Mouse (Mus musculus): Measurements from ENCODE around the gene Alkbh3.

Alkbh3 gene

DNA sequence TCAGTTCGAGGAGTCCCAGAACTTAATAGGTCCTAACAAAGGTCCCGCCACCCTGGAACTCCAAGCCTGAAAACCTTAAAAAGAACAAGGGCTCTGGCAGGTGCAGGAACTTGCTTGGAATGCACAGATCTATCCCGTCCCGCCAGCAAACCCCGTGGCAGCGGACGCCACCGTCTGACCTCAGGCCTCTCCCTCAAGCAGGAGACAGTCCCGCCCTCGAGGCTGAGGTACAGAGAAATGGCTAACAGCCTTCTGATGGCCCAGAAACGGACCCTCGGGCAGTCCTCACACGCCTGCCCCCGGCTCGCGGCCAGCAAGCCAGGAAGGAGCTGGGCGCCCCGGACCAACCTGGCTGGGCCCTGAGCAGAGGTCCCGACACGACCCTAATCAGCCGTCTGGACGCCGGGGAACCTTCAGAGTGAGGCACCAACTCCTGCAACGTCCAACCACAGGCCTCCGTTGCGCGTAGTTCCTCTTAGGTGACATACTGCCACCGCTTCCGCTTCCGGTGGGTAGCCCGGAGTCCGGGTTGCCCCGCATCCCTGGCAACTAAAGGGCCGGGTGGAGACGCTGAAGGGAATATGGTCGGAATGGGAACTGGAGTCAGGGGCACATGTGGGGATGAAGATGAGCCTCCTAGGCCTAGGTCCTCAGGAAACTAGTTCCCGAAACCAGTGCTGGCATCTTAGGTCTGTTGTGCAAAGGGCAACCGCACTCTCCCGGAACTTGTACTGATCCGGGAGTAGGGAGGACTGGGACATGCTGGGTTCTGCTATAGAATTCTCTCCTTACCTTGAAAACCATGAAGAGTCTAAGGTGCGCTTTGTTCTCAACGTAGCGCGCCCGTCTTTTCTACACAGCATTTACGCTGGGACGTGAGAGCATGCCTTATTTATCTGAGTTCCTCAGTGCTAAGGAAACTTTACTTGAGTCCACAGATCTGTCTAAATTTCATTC, at the start of gene Alkbh3:
Gene Alkbh3 (minus strand): TSS at position 473 of the 957 bp plus-strand sequence.
- in situ Hi-C loops (cut with MboI; ENCODE audit: low sequenced_read_pairs) = no loop called here

DNA sequence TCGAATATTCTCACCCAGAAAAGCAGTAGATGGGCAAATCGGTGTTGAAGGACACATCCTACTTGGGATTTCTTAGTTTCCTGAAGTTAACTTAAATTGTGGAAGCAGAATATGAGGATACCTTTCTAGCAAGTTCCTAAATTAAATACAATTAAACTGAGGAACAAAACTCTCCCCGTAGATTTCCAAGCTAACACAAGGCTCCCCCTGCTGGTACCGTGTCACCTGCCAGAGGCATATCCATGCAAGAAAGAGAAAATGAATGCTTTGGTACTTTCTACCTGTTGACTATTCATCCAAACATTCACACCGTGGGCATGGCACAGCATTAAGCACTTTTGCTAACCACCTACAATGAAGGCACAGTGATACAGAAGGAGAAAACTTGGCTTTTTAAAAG, 48.9 kb upstream of the Alkbh3 start:
- in situ Hi-C loops (cut with MboI; ENCODE audit: low sequenced_read_pairs) = loop anchor here (10.0 kb wide), 1 partner anchor 225 kb away; no protein-coding TSS in a partner anchor

DNA sequence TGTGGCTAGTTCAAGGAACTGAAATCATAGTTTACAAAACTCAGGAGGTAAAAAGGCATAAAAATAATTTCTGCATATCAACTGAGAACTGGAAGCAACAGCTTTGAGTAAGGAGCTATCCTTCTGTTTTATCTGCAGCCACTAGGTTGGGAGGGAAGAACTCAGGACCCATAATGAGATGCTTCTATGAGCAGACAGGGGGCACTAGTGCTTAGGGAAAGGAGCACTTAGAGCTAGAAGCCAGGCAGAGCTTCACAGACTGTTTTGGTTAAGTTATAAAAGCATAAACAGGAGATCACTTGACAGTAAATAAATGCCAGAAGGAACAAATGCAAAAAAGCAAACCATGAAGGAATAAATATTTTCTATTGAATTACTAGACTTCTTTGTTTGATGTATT, 44.2 kb upstream of the Alkbh3 start:
- in situ Hi-C loops (cut with MboI; ENCODE audit: low sequenced_read_pairs) = loop anchor here (10.0 kb wide), 1 partner anchor 230 kb away; no protein-coding TSS in a partner anchor

DNA sequence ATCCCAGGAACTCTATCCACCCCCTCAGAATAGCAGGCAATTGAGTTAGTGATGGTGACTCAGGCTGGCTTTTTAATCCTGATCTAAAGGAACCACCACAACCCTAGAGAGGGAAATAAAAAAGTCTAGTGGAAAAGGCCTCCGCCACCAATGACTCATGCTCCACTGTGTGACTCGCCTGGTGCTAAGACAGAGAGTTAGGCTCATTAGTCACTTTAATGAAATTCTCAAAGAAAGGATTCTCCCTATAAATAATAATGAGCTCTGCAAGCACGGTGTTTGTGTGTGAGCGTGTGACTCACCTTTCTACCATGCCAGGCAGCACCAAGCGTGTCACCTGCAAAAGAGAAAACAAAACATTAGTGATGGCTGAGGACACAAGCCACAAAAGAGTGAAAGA, 41.3 kb upstream of the Alkbh3 start:
- in situ Hi-C loops (cut with MboI; ENCODE audit: low sequenced_read_pairs) = loop anchor here (10.0 kb wide), 1 partner anchor 233 kb away; no protein-coding TSS in a partner anchor

DNA sequence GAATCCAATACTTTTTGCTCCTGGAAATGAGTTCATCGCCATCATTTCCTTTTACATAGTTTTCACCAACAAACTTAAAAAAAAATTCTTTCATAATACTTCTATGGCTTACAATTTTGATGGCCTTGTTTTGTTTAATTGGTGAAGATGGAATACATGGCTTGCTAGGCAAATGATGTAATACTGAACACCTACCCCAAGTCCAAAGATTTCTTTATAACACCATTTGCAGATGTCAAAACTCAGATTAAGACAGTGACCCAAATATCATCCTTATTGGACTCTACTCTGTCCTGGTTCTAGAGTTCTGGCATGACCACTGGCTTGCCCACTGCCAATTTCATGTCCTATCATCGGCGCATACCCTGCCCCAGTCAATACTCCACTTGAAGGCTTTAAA, 40.3 kb upstream of the Alkbh3 start:
- in situ Hi-C loops (cut with MboI; ENCODE audit: low sequenced_read_pairs) = loop anchor here (10.0 kb wide), 1 partner anchor 234 kb away; no protein-coding TSS in a partner anchor

DNA sequence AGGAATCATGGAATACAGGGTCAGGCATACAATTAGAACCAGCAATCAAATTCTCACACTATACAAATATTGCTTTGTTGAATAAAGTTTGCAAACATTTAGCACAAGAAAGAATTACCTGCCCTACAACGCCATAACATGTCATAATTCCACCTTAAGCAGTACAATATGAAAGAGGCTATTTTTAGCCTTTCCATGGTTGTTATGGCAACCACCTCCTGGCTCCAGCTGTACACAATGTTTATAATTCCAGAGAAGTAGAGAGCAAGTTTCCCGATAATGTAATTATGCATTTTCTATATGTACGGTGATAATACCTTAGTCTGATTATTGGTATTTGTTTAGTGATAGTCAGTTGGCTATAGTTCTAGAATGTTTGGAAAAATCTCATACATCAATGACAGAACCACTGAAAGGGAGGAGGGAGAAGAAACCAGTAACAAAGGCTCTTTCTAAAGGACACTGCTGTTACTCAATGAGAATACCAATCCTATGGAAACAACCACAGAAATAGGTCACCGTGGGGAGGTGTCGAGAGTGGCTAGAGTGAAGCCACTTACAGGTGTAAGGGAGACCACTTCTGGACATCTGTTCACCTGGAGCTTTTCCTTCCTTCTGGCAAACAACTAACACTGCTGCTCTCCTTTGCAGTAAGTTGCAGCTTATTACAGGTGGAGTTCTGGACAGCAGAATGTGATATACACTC, 39.0 kb upstream of the Alkbh3 start:
- in situ Hi-C loops (cut with MboI; ENCODE audit: low sequenced_read_pairs) = loop anchor here (10.0 kb wide), 1 partner anchor 235 kb away; no protein-coding TSS in a partner anchor

DNA sequence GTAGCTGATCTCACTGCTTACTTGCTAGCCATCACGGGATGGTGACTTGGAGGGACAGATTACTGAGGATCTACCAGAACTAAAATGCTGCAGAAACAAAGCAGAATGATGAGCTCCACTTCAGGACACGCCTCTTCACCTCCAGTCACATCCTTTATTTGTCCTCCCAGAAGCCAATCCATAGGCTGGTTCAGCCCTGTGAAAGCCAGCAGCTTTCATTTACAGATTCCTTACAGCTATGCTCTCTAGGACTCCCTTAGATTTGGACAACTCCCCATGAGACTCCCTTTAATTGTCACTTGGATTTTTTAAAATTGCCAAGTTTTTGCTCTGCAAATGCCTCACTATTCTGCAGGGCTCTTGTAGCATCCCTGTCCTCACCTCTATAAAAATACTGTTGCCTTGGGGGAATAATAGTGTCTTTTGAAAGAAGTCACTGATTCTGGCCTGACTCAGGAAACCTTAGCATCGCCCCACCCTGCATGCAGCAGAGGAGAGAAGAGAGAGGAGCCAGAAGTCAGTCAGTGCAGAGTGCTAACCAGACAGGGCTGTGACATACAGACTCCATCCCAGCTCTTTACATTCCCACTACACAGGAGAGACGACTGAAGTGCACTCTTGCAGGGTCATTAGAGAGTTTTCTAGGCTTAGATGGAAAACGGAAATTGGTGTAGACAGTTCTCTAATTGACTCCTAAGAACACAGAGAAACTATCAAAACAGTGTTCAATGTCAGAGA, 38.3 kb upstream of the Alkbh3 start:
- in situ Hi-C loops (cut with MboI; ENCODE audit: low sequenced_read_pairs) = no loop called here

DNA sequence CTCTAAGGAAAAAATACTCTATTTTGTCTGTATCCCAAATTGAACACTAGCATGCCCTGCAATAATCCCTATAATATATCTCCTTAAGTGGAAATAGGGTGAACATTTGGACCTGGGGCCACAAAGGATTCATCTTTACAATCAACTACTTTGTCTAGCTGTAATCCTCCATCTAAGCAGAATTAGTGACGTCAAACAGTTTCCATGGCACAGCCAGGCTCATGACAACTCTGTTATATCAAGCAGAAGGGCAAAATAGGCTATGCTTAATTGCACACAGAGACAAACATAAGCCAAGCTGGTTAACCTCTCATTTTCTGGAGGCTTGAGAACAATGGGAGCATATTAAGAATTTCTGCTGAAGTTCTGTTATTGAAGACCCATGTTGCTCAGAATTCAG, 37.7 kb upstream of the Alkbh3 start:
- in situ Hi-C loops (cut with MboI; ENCODE audit: low sequenced_read_pairs) = no loop called here

DNA sequence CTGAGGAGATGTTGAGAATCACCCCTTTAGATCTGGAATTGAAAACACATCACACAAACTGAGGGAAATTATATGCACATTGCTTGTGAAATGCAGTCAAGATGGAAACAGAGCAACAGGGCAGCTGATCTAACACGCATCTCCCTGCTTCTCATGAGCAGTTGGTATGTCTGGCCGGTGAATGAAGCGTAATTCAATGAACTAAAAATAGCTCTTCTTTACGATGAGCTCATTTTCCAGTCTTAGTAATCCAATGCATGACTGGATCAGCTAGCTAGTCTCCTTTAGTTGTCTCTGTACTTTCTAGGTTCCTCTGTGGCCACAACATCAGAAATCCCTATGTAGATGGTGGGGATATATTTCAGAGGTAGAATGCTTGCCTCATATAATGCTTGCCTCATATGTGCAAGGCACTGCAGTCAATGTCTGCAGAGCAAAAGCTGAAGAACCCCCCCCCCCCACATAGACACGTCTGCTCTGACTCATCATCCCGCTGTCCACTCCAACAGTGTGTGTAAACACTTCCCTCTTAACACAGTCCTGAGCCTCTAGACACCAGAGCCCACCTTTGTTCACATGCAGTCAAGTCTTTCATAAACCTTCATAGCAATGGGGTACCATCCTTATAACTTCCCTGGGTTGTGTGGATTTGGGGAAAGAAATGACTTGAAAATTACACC, 34.9 kb upstream of the Alkbh3 start:
- in situ Hi-C loops (cut with MboI; ENCODE audit: low sequenced_read_pairs) = no loop called here

DNA sequence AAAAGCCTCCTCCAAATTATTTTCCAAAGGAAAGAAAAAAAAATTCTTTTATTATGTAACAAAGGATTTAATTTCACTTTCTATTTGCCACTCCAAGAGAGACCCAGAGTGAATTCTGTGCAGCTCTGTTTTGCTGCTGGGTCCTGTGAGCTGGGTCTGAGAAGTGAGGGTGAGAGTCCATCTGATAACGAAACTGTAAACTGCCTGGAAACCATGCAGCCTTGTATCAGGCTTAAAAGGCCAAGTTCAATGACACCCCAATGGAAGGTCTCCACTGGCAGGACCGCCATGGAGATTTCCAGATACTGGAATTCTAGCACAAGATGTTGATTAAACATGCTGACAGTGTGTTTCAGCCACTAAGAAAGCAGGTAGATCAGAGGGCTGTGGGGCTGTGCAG, 33.6 kb upstream of the Alkbh3 start:
- in situ Hi-C loops (cut with MboI; ENCODE audit: low sequenced_read_pairs) = no loop called here

DNA sequence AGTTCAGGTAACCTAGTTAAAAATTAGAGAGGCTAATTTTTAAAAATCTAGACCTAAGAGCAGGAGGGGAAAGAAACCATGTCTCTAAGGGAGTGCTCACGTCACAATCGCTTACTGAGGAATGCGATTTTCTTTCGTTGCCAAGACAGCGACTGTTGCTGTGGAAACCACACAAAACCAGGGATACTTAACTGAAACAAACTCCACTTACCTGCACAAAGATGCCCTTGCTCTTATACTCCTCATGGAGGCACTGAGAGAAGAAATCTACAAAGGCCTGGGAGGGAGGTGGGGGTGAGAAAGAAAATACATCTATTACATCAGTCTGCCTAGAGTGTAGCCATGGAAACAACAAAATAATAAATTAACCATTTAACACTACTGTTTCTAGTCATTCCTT, 33.1 kb upstream of the Alkbh3 start:
- in situ Hi-C loops (cut with MboI; ENCODE audit: low sequenced_read_pairs) = no loop called here

DNA sequence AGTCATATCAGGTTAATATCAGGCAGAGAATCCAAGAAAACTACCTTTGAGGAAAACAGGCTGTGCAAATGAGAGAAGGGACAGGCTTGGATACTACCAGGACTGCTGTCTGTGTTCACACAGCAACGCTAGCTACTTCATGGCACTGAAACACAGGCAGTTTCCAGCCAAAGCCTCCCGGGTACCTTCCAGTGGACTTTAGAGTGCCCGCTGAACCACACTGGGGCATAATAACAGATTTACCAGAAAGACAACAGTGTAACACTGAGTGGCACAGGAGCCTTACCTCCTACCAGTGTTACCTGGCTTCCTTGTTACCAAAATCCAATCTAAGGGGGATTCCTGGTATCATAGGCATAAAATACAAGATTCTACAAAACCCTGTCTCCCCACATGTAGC, 31.9 kb upstream of the Alkbh3 start:
- in situ Hi-C loops (cut with MboI; ENCODE audit: low sequenced_read_pairs) = no loop called here

DNA sequence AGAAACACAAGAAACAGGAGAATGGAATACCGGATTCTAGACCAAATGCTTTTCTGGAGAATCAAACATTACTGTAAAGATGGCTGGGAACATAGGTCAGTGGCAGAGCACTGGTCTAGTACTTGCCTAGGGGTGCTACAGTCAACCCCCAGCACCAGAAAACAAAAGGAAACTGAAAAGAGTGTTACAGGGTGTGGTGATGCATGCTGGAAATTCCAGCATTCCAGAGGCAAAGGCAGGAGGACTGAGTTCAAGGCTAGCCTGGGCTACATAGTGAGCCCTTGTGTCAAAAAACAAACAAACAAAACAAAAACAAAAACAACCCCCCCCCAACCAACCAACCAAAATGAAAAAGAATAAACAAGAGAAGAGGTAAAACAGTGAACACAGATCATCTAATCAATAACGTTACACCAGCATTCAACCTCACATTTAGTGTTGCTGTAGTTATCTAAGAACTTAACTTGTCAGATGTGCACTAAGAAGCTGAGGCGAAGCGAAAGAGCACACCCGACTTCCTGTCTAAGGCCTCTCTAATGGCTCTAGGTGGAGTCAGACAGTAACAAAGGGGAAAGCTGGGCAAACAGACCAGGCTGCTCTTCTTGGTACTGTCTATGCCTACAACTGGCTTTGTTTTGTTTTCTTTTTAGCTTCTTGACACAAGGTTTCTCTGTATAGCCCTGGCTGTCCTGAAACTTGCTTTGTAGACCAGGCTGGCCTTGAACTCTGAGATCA, 30.0 kb upstream of the Alkbh3 start:
- in situ Hi-C loops (cut with MboI; ENCODE audit: low sequenced_read_pairs) = no loop called here

DNA sequence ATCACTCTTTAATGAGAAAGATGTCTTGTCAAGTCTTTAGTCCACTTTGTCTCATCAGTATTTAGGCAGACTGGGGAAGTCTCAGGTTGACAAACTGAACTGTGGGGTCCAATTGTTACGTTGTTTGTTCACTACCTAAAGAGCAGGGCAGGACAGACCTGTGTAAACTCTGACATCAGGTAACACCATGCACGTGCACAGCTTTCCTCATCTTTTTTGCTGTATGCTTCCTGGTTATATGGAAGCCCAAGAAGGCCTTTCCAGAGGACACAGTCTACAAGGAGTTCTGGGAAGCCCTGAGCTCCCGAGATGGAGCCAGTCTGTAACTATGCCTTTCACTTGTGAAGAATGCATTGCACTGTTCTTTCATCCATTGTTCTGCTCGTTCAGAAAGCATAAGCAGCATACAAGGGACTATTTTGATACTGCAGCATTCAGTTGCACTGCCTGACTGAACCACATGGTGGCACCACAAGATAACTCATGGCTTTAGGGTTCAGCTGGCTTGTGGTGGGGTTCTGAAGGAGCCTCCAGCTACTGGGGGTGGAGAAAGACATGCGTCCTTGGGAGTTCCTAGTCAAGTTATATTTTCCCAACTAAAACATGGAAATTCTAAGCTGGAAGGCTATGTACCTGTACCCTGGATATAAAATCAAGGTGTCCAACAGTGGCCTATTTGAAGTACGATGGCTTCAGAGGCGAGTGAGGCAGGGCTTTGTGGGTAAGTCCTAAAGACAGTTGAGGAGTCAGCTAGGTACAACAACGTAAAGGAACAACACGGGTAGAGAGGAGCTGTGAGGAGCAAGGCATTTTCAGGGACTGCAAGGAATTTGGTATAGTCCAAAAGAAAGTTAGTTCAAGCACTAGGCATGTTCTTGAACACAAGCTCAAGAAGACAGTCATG, 25.1 kb upstream of the Alkbh3 start:
- in situ Hi-C loops (cut with MboI; ENCODE audit: low sequenced_read_pairs) = no loop called here

DNA sequence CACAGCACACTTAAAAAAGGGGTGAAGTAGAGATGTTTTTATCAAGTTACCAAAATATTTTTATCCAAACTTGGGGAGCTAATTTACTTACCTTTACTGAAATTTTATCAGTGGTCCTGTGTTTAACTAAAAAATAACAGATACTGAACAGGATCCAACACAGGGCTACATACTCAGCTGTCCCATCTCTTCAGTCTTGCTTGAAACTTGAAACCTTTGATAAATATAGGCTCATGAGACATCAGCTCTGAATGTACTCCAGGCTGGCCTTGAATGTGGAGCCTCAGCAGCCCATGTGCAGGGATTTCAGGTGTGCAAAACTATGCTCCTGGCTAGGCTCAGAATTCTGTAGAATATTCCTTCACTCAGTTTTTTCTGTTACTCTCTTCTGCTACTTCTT, 20.0 kb upstream of the Alkbh3 start:
- in situ Hi-C loops (cut with MboI; ENCODE audit: low sequenced_read_pairs) = no loop called here

DNA sequence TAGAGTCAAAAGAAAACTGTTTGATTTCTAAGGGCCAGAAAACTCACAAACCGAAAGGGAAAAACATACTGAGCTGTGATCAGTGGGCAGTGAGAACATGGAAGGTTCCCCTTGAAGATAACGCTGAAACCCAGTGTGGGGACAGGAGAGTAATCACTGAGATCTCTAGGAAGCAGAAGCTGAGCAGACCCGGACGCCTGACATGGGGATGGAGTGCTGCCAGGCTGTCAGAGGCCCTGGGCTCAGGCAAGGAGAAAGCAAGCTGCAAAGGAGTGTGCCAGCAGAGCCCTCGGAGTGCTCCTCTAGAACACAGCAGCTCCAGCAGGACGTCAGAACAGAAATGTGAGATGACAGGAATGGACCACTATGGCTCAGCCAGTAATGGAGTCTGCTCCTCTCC, 14.0 kb upstream of the Alkbh3 start:
- in situ Hi-C loops (cut with MboI; ENCODE audit: low sequenced_read_pairs) = no loop called here

DNA sequence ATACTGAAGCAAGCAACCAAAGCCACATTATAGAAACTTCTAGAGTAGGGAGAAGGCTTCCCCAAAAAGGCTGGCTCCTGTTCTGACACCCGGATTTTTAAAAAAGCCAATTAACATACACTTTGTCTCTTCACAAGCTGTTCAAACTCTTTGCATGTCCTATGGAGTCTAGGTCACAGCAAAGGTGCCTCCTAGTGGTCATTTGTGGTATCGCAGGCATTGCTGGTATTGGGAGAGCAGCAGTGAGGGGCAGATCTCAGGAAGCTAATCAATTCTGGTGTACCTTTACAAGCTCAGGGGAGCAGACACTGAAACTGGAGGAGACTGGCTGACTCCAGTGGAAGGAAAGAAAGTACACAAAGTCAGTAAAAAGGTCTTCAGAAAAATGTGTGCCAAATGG, 8.3 kb downstream of the Alkbh3 start:
- in situ Hi-C loops (cut with MboI; ENCODE audit: low sequenced_read_pairs) = loop anchor here (5.0 kb wide), 1 partner anchor 135 kb away; the partner anchor contains the start of gene Accsl

DNA sequence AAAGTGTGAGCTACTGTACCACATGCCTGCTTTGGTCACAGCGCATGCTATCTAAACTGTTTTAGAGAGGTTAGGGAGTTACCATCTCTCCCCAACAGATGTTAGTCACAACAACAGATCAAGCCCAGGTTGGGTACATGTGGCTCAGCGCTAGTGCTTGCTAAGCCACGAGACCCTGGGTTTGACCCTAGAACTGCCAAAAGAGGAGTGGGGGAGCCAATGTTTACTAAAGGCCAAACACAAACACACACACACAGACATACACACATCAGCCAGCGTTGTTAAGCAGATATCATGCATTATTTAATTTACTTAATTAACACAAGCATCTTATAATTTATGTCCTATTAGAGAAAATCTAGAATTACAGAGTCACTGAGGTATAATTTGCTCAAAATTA, 8.7 kb downstream of the Alkbh3 start:
- in situ Hi-C loops (cut with MboI; ENCODE audit: low sequenced_read_pairs) = loop anchor here (5.0 kb wide), 1 partner anchor 135 kb away; the partner anchor contains the start of gene Accsl

DNA sequence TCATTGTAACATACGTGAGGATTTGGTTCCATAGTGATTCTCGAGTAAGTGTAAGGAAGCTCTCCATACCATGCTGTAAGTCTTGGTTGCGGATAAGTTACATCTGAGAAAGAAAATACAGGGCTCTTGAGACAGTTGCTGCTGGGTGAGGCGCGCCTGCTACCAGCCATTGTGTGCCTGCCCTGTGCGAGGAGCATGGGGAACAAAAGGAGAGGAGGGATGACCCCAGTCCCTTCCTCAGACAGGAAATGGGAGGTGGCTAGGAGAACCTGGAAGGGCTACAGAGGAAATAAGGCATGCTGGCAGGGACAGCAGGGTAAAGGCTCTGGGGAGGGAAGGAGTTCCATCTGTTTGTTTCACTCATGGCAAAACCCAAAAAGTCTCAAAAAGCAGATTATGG, 9.2 kb downstream of the Alkbh3 start:
- in situ Hi-C loops (cut with MboI; ENCODE audit: low sequenced_read_pairs) = loop anchor here (5.0 kb wide), 1 partner anchor 134 kb away; the partner anchor contains the start of gene Accsl

Measured in CH12F3 (cell line).